Mouse (Mus musculus) urinary bladder, postnatal 4 days (tissue): ENCODE measurements around the gene Cdc6.

Source experiments
- DNase-seq, 2 experiments: peaks; one replicate each; pipeline ENCODE4 v3.0.0; 2021 to 2022; ENCODE audit warnings: low spot score in 2 of 2

The Cdc6 gene

GRCm38 (mm10) chr11:98907437-98908173, at the start of gene Cdc6:
Gene Cdc6, plus strand, starts transcription at chr11:98907801.
- peak; percentile 95 to 96 for DNase-seq

GRCm38 (mm10) chr11:98858759-98859731, 48.6 kb upstream of the Cdc6 start:
- DNase-seq: peak; percentile 76 to 92

GRCm38 (mm10) chr11:98863028-98863750, 44.4 kb upstream of the Cdc6 start, which contains the start of gene Wipf2:
Gene Wipf2, plus strand, starts transcription at chr11:98863638.
- peak; percentile 96 to 97 for DNase-seq

- peak in 1 of 2 experiments; percentile 65 for DNase-seq
Observed at GRCm38 (mm10) chr11:98863751-98864429, 43.7 kb upstream of the Cdc6 start.

- DNase-seq: no peak
Observed at GRCm38 (mm10) chr11:98867293-98867692, 40.3 kb upstream of the Cdc6 start.

- no peak for DNase-seq
Observed at GRCm38 (mm10) chr11:98869906-98870305, 37.7 kb upstream of the Cdc6 start.

- no peak for DNase-seq
Observed at GRCm38 (mm10) chr11:98870791-98871190, 36.8 kb upstream of the Cdc6 start.

GRCm38 (mm10) chr11:98871416-98871815, 36.2 kb upstream of the Cdc6 start:
- no peak for DNase-seq

- DNase-seq: no peak
Observed at GRCm38 (mm10) chr11:98872040-98872439, 35.6 kb upstream of the Cdc6 start.

GRCm38 (mm10) chr11:98873900-98874299, 33.7 kb upstream of the Cdc6 start:
- no peak for DNase-seq

- DNase-seq: no peak
Observed at GRCm38 (mm10) chr11:98877001-98877400, 30.6 kb upstream of the Cdc6 start.

GRCm38 (mm10) chr11:98887703-98888102, 19.9 kb upstream of the Cdc6 start:
- DNase-seq: no peak

GRCm38 (mm10) chr11:98889077-98889476, 18.5 kb upstream of the Cdc6 start:
- DNase-seq: no peak

GRCm38 (mm10) chr11:98889977-98890376, 17.6 kb upstream of the Cdc6 start:
- no peak for DNase-seq

- DNase-seq: no peak
Observed at GRCm38 (mm10) chr11:98892426-98892825, 15.2 kb upstream of the Cdc6 start.

- DNase-seq: no peak
Observed at GRCm38 (mm10) chr11:98900529-98901125, 7.0 kb upstream of the Cdc6 start.

- DNase-seq: no peak
Observed at GRCm38 (mm10) chr11:98902621-98903245, 4.9 kb upstream of the Cdc6 start.

- DNase-seq: no peak
Observed at GRCm38 (mm10) chr11:98904577-98904976, 3.0 kb upstream of the Cdc6 start.

- no peak for DNase-seq
Observed at GRCm38 (mm10) chr11:98905033-98905432, 2.6 kb upstream of the Cdc6 start.

- no peak for DNase-seq
Observed at GRCm38 (mm10) chr11:98905583-98905982, 2.0 kb upstream of the Cdc6 start.
